Mouse (Mus musculus): Measurements from ENCODE around the gene Rcc1l.

- TF ChIP-seq CTCF (IDR thresholded peaks at IDR 0.05; ENCODE audit: low read depth, low read length): no peak
- TF ChIP-seq POLR2A (IDR thresholded peaks at IDR 0.05; ENCODE audit: insufficient read depth, low read length): no peak
These were observed 20.6 kb downstream of the Rcc1l start for GRCm38 (mm10) chr5:134155916-134156466.

Data from ES-Bruce4 (cell line).